Mouse (Mus musculus): Measurements from ENCODE around the gene Hmgb2. TPM values are rescaled to one million over a fixed set of nuclear protein-coding genes. Genes with fewer than 3 reads are reported as not detected.

Hmgb2 gene
- polyA plus RNA-seq (2015; fragmentation: Nextera tagmentation; extraction: Ambion mirVana): 440 and 491 TPM in 2 replicates

DNA sequence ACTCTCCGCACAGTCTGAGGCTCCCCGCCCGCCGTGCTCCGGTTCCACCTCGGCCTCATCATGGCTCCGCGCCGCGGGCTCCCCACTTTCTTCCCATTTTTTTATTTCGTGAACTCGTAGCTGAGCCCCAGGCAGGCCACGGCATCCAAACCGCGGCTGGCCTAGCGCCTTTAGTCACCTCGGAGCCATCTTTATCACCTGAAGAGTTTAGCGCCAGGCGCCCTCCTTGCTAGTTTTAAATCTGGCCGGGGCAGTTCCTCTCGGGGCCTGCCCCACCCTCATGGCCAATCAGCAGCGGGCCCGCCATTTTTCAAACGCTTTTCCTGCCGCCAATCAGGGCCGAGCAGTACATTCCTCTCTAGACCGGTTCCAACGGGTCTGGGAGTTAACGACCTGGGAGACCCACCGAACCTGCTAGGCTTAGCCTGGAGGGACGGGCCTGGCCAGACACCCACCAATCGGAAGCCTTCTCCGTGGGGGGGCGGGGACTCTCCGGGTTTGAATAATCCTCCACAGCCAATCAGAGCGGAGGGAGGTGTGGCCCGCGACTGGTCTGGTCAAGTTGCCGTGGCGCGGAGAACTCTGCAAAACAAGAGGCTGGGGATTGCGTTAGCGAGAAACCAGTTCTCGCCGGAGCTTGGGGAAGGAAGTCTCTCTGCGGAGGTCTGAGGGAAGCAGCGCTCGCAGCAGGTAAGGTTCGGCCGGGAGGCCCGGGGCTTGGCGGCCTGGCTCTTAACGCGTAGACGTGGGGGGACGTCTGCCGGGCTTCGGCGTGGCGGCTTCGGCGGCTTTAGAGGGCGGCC is at the start of gene Hmgb2:
TSS of gene Hmgb2 (plus strand) at position 592 of the 803 bp plus-strand sequence.
- Histone ChIP-seq H3K4me3 (ENCODE audit: low read length) (peak within 1 kb of the TSS; percentile 90), H3K36me3 (ENCODE audit: control insufficient read depth, insufficient read depth, low read length) (peaks cover 15% of the 10 kb centered on the region), H3K9me3 (ENCODE audit: control insufficient read depth, low read length) (no peaks in the 10 kb centered on the region), H3K4me1 (replicated peaks; ENCODE audit: control insufficient read depth, insufficient read depth, low read length) (peaks cover 12% of the 10 kb centered on the region), H3K27me3 (ENCODE audit: control insufficient read depth, insufficient read depth, low read depth, low read length) (no peaks in the 10 kb centered on the region), H3K9ac (ENCODE audit: low read length) (peak within 1 kb of the TSS; percentile 100), H3K27ac (ENCODE audit: low read length) (peak within 1 kb of the TSS; percentile 100), H3K4me2 (ENCODE audit: low read depth, low read length) (peak within 1 kb of the TSS; percentile 89)
- WGBS: 0% methylated on average over 63 of the region's 63 CpGs
- ATAC-seq (ENCODE audit: low read depth): peak; percentile 99

DNA sequence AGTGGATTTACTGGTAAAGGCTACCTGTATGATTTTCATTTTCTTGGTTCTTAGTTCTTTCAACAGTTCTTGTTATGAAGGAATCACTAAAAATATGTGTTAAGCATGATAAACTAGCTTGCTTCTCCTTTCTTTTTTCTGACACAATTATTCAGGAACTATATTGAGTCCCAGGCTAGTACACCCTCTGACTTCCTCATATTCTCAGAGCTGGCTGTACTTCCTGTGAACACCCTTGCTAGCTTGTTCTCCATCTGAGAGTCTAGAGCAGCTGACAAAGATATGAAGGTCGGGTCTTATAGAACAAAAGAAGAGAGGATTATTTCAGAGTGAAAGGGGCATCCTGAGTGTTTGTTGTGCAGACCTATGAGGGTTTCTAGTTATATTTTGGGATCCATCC is 48.9 kb upstream of the Hmgb2 start:
- ATAC-seq (ENCODE audit: low read depth): no peak
- Histone ChIP-seq H3K27me3 (ENCODE audit: control insufficient read depth, insufficient read depth, low read depth, low read length) (no peaks in the 10 kb centered on the region), H3K9ac (ENCODE audit: low read length) (no peak overlapping the region), H3K4me3 (ENCODE audit: low read length) (no peak overlapping the region), H3K4me2 (ENCODE audit: low read depth, low read length) (no peak overlapping the region), H3K4me1 (replicated peaks; ENCODE audit: control insufficient read depth, insufficient read depth, low read length) (no peaks in the 10 kb centered on the region), H3K27ac (ENCODE audit: low read length) (no peak overlapping the region), H3K9me3 (ENCODE audit: control insufficient read depth, low read length) (no peaks in the 10 kb centered on the region), H3K36me3 (ENCODE audit: control insufficient read depth, insufficient read depth, low read length) (no peaks in the 10 kb centered on the region)
- WGBS: 35% methylated on average over 1 of the region's 1 CpGs

DNA sequence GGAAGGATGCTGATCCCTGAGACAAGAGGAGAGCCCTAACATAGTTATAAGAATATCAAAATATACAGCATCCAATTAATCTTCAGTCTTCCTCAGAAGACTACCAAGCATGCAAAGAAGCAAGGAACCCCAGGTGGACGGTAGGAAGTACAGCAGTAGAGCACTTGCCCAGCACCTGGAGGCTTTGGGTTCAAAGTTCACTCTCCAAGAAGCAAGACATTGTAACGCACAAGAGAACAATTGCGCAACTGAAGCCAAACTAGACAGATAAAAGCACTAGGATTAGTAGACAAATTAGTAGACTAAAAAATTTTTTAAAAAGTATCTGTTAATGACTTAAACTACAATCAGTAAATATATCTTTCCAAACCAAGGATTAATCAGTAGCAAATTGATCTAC is 48.0 kb upstream of the Hmgb2 start:
- no peak overlapping the region for H3K27ac ChIP-seq (ENCODE audit: low read length)
- no peak overlapping the region for H3K4me3 ChIP-seq (ENCODE audit: low read length)
- 77% methylated on average over 3 of the region's 3 CpGs for WGBS
- 0 out of 2 replicates have a peak, but pooled peaks cover 3% of the 10 kb centered on the region for H3K4me1 ChIP-seq (replicated peaks; ENCODE audit: control insufficient read depth, insufficient read depth, low read length)
- H3K27me3 ChIP-seq (ENCODE audit: control insufficient read depth, insufficient read depth, low read depth, low read length): no peaks in the 10 kb centered on the region
- no peaks in the 10 kb centered on the region for H3K36me3 ChIP-seq (ENCODE audit: control insufficient read depth, insufficient read depth, low read length)
- ATAC-seq (ENCODE audit: low read depth): no peak
- no peaks in the 10 kb centered on the region for H3K9me3 ChIP-seq (ENCODE audit: control insufficient read depth, low read length)
- H3K4me2 ChIP-seq (ENCODE audit: low read depth, low read length): no peak overlapping the region
- H3K9ac ChIP-seq (ENCODE audit: low read length): no peak overlapping the region

DNA sequence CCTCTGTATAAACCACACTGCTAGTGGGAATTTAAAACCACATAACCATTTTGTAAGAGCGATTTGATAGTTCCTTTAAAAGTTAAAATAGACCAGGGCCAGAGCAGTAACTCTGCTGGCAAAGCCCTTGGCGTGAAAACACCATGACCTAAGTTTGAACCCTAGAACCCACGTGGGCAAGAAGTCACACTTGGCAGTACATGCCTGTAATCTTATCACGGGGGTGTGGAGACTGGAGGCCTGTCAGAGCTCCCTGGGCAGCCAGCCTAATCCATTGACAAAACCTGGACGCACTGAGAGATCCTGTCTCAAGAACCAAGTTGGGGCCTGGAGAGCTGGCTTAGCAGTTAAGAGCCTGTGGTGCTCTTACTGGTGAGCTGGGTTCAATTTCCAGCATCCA is 43.1 kb upstream of the Hmgb2 start:
- Histone ChIP-seq H3K4me1 (replicated peaks; ENCODE audit: control insufficient read depth, insufficient read depth, low read length) (0 out of 2 replicates have a peak, but pooled peaks cover 5% of the 10 kb centered on the region), H3K9ac (ENCODE audit: low read length) (no peak overlapping the region), H3K36me3 (ENCODE audit: control insufficient read depth, insufficient read depth, low read length) (no peaks in the 10 kb centered on the region), H3K9me3 (ENCODE audit: control insufficient read depth, low read length) (no peaks in the 10 kb centered on the region), H3K27me3 (ENCODE audit: control insufficient read depth, insufficient read depth, low read depth, low read length) (no peaks in the 10 kb centered on the region), H3K27ac (ENCODE audit: low read length) (no peak overlapping the region), H3K4me3 (ENCODE audit: low read length) (no peak overlapping the region), H3K4me2 (ENCODE audit: low read depth, low read length) (no peak overlapping the region)
- peak; percentile 82 for ATAC-seq (ENCODE audit: low read depth)
- 31% methylated on average over 5 of the region's 5 CpGs for WGBS

DNA sequence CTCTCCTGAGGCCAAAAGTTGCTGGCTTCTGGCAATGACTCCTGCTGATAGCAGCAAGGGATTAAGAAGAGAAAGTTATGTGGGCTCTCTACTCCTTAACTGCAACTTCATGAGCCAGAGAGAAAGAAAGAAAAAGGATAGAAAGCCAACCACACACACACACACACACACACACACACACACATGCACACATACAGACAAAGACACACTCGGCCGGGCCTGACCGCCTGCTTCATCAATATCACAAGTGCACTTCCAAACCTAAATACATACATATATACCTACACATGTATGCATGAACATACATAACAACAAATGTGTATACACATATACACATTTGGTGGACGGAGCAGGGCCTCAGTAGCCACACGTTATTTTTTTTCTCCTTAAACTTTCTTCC is 40.8 kb upstream of the Hmgb2 start:
- Histone ChIP-seq H3K27ac (ENCODE audit: low read length) (no peak overlapping the region), H3K36me3 (ENCODE audit: control insufficient read depth, insufficient read depth, low read length) (no peaks in the 10 kb centered on the region), H3K4me3 (ENCODE audit: low read length) (no peak overlapping the region), H3K27me3 (ENCODE audit: control insufficient read depth, insufficient read depth, low read depth, low read length) (no peaks in the 10 kb centered on the region), H3K4me1 (replicated peaks; ENCODE audit: control insufficient read depth, insufficient read depth, low read length) (0 out of 2 replicates have a peak, but pooled peaks cover 5% of the 10 kb centered on the region), H3K9ac (ENCODE audit: low read length) (no peak overlapping the region), H3K9me3 (ENCODE audit: control insufficient read depth, low read length) (no peaks in the 10 kb centered on the region), H3K4me2 (ENCODE audit: low read depth, low read length) (no peak overlapping the region)
- 94% methylated on average over 5 of the region's 5 CpGs for WGBS
- no peak for ATAC-seq (ENCODE audit: low read depth)

DNA sequence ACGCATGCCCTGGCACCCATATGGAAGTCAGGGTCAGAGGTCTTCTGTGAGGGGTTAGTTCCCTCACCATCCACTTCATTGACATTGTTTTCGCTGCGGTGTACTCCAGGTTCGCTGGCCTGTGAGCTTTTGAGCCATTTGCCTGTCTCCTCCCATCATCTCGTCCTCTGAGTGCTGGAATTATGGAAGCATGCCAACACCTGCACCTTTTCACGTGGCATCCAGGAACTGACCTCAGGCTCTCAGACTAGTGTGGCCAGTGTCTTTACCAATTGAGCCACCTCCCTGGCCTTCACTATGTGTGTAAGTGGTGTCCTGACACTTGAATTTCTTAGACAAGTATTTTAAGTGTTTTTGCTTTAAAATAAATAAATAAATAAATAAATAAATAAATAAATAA is 38.0 kb upstream of the Hmgb2 start:
- ATAC-seq (ENCODE audit: low read depth): no peak

GRCm38 (mm10) chr8:57478406-57478805 is 33.3 kb upstream of the Hmgb2 start:
- no peak overlapping the region for H3K9ac ChIP-seq (ENCODE audit: low read length)
- no peak overlapping the region for H3K27ac ChIP-seq (ENCODE audit: low read length)
- 59% methylated on average over 3 of the region's 3 CpGs for WGBS
- no peak overlapping the region for H3K4me2 ChIP-seq (ENCODE audit: low read depth, low read length)
- H3K9me3 ChIP-seq (ENCODE audit: control insufficient read depth, low read length): no peaks in the 10 kb centered on the region
- no peak overlapping the region for H3K4me3 ChIP-seq (ENCODE audit: low read length)
- H3K4me1 ChIP-seq (replicated peaks; ENCODE audit: control insufficient read depth, insufficient read depth, low read length): no peaks in the 10 kb centered on the region
- peaks cover 13% of the 10 kb centered on the region for H3K36me3 ChIP-seq (ENCODE audit: control insufficient read depth, insufficient read depth, low read length)
- H3K27me3 ChIP-seq (ENCODE audit: control insufficient read depth, insufficient read depth, low read depth, low read length): no peaks in the 10 kb centered on the region
- ATAC-seq (ENCODE audit: low read depth): no peak

More for the DNA sequence above, 38.0 kb upstream of the Hmgb2 start:
- Histone ChIP-seq H3K27ac (ENCODE audit: low read length) (no peak overlapping the region), H3K9ac (ENCODE audit: low read length) (no peak overlapping the region), H3K9me3 (ENCODE audit: control insufficient read depth, low read length) (no peaks in the 10 kb centered on the region), H3K36me3 (ENCODE audit: control insufficient read depth, insufficient read depth, low read length) (no peaks in the 10 kb centered on the region), H3K4me3 (ENCODE audit: low read length) (no peak overlapping the region), H3K4me2 (ENCODE audit: low read depth, low read length) (no peak overlapping the region), H3K4me1 (replicated peaks; ENCODE audit: control insufficient read depth, insufficient read depth, low read length) (0 out of 2 replicates have a peak, but pooled peaks cover 2% of the 10 kb centered on the region), H3K27me3 (ENCODE audit: control insufficient read depth, insufficient read depth, low read depth, low read length) (no peaks in the 10 kb centered on the region)
- WGBS: 54% methylated on average over 6 of the region's 6 CpGs

- H3K27me3 ChIP-seq (ENCODE audit: control insufficient read depth, insufficient read depth, low read depth, low read length): no peaks in the 10 kb centered on the region
- H3K9me3 ChIP-seq (ENCODE audit: control insufficient read depth, low read length): no peaks in the 10 kb centered on the region
- WGBS: 92% methylated on average over 8 of the region's 8 CpGs
- no peak overlapping the region for H3K4me2 ChIP-seq (ENCODE audit: low read depth, low read length)
- peaks cover 16% of the 10 kb centered on the region for H3K36me3 ChIP-seq (ENCODE audit: control insufficient read depth, insufficient read depth, low read length)
- ATAC-seq (ENCODE audit: low read depth): no peak
- H3K9ac ChIP-seq (ENCODE audit: low read length): no peak overlapping the region
- H3K4me1 ChIP-seq (replicated peaks; ENCODE audit: control insufficient read depth, insufficient read depth, low read length): no peaks in the 10 kb centered on the region
- no peak overlapping the region for H3K4me3 ChIP-seq (ENCODE audit: low read length)
- no peak overlapping the region for H3K27ac ChIP-seq (ENCODE audit: low read length)
Measured at GRCm38 (mm10) chr8:57479700-57480099, 32.0 kb upstream of the Hmgb2 start.

DNA sequence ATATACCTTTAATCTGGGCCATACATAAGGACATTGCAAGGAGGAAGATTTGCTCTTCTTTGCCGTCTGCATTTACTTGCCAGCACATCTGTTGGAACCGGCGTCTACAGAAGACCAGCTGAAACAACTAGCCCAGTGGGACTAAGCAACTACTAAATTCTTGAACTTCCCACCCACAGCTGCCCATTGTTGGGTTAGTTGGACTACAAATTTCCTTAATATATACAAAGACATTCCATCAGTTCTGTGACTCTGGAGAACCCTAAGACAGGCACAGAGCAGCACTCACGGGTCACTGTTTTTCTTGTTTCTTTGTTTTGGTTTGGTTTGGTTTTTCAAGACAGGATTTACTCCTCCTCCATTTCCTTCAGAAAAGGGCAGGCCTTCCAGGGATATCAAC is 31.1 kb upstream of the Hmgb2 start:
- peaks cover 4% of the 10 kb centered on the region for H3K4me1 ChIP-seq (replicated peaks; ENCODE audit: control insufficient read depth, insufficient read depth, low read length)
- no peak overlapping the region for H3K27ac ChIP-seq (ENCODE audit: low read length)
- no peak overlapping the region for H3K9ac ChIP-seq (ENCODE audit: low read length)
- peaks cover 16% of the 10 kb centered on the region for H3K36me3 ChIP-seq (ENCODE audit: control insufficient read depth, insufficient read depth, low read length)
- H3K9me3 ChIP-seq (ENCODE audit: control insufficient read depth, low read length): no peaks in the 10 kb centered on the region
- 68% methylated on average over 4 of the region's 4 CpGs for WGBS
- H3K4me3 ChIP-seq (ENCODE audit: low read length): no peak overlapping the region
- no peak for ATAC-seq (ENCODE audit: low read depth)
- no peak overlapping the region for H3K4me2 ChIP-seq (ENCODE audit: low read depth, low read length)
- no peaks in the 10 kb centered on the region for H3K27me3 ChIP-seq (ENCODE audit: control insufficient read depth, insufficient read depth, low read depth, low read length)

Data from lung, embryonic 16.5 days (tissue).